Mouse (Mus musculus) testis, adult 2 months (tissue): ENCODE measurements around the gene D330020A13Rik.

Experiments
- CTCF ChIP-seq: fragments of 200-500 bp; IDR thresholded peaks from 2 replicates; pipeline ENCODE4 v1.5.1; 2012; ENCODE audit warnings: low read depth, mild to moderate bottlenecking, inconsistent platforms, low read length, moderate library complexity; ENCODE audit not compliant: control insufficient read depth, insufficient read depth, insufficient replicate concordance
- POLR2A ChIP-seq: fragments of 200-500 bp; IDR thresholded peaks from 2 replicates; pipeline ENCODE4 v1.6.1; 2012; ENCODE audit warnings: low read depth, mild to moderate bottlenecking, inconsistent platforms, low read length, moderate library complexity; ENCODE audit not compliant: control insufficient read depth

GRCm38 (mm10) chr6:120294785-120295133 is 595 bp downstream of the D330020A13Rik start:
- TF ChIP-seq POLR2A: no peak
- no peak for TF ChIP-seq CTCF
